Mouse (Mus musculus): Measurements from ENCODE around the gene Gm14147. TPM values are rescaled to one million over a fixed set of nuclear protein-coding genes. Genes with fewer than 3 reads are reported as not detected.
"Not testable (repeated sequence)": the region's sequence is repeated elsewhere in the genome, so short reads cannot be mapped to it uniquely, and the experiment has no call there.

The Gm14147 gene
- polyA plus RNA-seq (2014; fragmentation: Nextera tagmentation; extraction: Ambion mirVana), result not detected in 2 replicates

- not testable (repeated sequence) for ATAC-seq (ENCODE audit: insufficient read depth, low FRiP score, low TSS enrichment); H3K4me3 ChIP-seq (ENCODE audit: low read depth, low read length); H3K27ac ChIP-seq (ENCODE audit: low read depth, low read length); H3K4me2 ChIP-seq (ENCODE audit: low read depth); DNase-seq (ENCODE audit: low spot score); H3K9me3 ChIP-seq (ENCODE audit: control insufficient read depth, low read length); H3K36me3 ChIP-seq (ENCODE audit: control insufficient read depth, insufficient read depth, low read length); H3K4me1 ChIP-seq (ENCODE audit: control insufficient read depth, insufficient read depth, low read length); H3K27me3 ChIP-seq (ENCODE audit: control insufficient read depth, insufficient read depth, low read length); H3K9ac ChIP-seq (ENCODE audit: low read length)
- no CpG with 5 or more reads among the region's 3 CpGs for WGBS
These were observed at the start of gene Gm14147 for GRCm38 (mm10) chr2:151097945-151098344. TSS of gene Gm14147 (plus strand) at chr2:151098245.

GRCm38 (mm10) chr2:151056637-151057036 is 41.4 kb upstream of the Gm14147 start:
- H3K27me3 ChIP-seq (ENCODE audit: control insufficient read depth, insufficient read depth, low read length), result no peaks in the 10 kb centered on the region
- H3K36me3 ChIP-seq (ENCODE audit: control insufficient read depth, insufficient read depth, low read length), result no peaks in the 10 kb centered on the region
- DNase-seq (ENCODE audit: low spot score) (no peak), ATAC-seq (ENCODE audit: insufficient read depth, low FRiP score, low TSS enrichment) (no peak)
- no peak overlapping the region for H3K9ac ChIP-seq (ENCODE audit: low read length)
- no peak overlapping the region for H3K27ac ChIP-seq (ENCODE audit: low read depth, low read length)
- H3K4me1 ChIP-seq (ENCODE audit: control insufficient read depth, insufficient read depth, low read length), result no peaks in the 10 kb centered on the region
- H3K4me3 ChIP-seq (ENCODE audit: low read depth, low read length), result no peak overlapping the region
- no peaks in the 10 kb centered on the region; the same call in 1 of the 2 replicates for H3K9me3 ChIP-seq (ENCODE audit: control insufficient read depth, low read length)
- WGBS, result 89% methylated on average over 1 of the region's 1 CpGs
- H3K4me2 ChIP-seq (ENCODE audit: low read depth), result no peak overlapping the region

- not testable (repeated sequence) for H3K36me3 ChIP-seq (ENCODE audit: control insufficient read depth, insufficient read depth, low read length); H3K27ac ChIP-seq (ENCODE audit: low read depth, low read length); H3K9me3 ChIP-seq (ENCODE audit: control insufficient read depth, low read length); DNase-seq (ENCODE audit: low spot score); ATAC-seq (ENCODE audit: insufficient read depth, low FRiP score, low TSS enrichment); H3K27me3 ChIP-seq (ENCODE audit: control insufficient read depth, insufficient read depth, low read length); H3K4me3 ChIP-seq (ENCODE audit: low read depth, low read length); H3K4me1 ChIP-seq (ENCODE audit: control insufficient read depth, insufficient read depth, low read length); H3K9ac ChIP-seq (ENCODE audit: low read length); H3K4me2 ChIP-seq (ENCODE audit: low read depth)
- WGBS, result no CpG with 5 or more reads among the region's 3 CpGs
These were observed 5.8 kb upstream of the Gm14147 start, which contains the start of gene Gm14151 for GRCm38 (mm10) chr2:151092250-151092649. TSS of gene Gm14151 (minus strand) at chr2:151092350.

Other genes starting within 250 kb of the Gm14147 start
- gene Abhd12, start 193.5 kb upstream of the Gm14147 start, polyA plus RNA-seq (2014; fragmentation: Nextera tagmentation; extraction: Ambion mirVana), result 57.0 and 65.3 TPM in 2 replicates
- gene Gins1, start 192.8 kb upstream of the Gm14147 start, polyA plus RNA-seq (2014; fragmentation: Nextera tagmentation; extraction: Ambion mirVana), result 59.4 and 60.6 TPM in 2 replicates
- gene Ninl, start 58.9 kb upstream of the Gm14147 start, polyA plus RNA-seq (2014; fragmentation: Nextera tagmentation; extraction: Ambion mirVana), result 12.2 and 14.2 TPM in 2 replicates
- gene Nanp, start 58.8 kb upstream of the Gm14147 start, polyA plus RNA-seq (2014; fragmentation: Nextera tagmentation; extraction: Ambion mirVana), result 42.4 and 43.9 TPM in 2 replicates
- gene Gm14151, start 5.9 kb upstream of the Gm14147 start, polyA plus RNA-seq (2014; fragmentation: Nextera tagmentation; extraction: Ambion mirVana), result not detected in 2 replicates

Data from neural tube, embryonic 11.5 days (tissue).